Mouse (Mus musculus) CD4-positive, CD25-positive, alpha-beta regulatory T cell, adult 4 months (primary cell): ENCODE measurements around the gene Olfr583. TPM values are rescaled to one million over a fixed set of nuclear protein-coding genes. Genes with fewer than 3 reads are reported as not detected.

Source experiments
- ATAC-seq: one replicate; pipeline ENCODE4 v1.8.0; 2017
- polyA plus RNA-seq, 2 experiments: library from polyadenylated mRNA; unstranded; fragments of 100-300 nt; shearing (Covaris generic); gene quantifications; one replicate each; pipeline ENCODE4 v1.2.1; 2017

Olfr583 gene
- not detected for polyA plus RNA-seq

GRCm38 (mm10) chr7:103051000-103051399 lies at the start of gene Olfr583:
TSS of gene Olfr583 (plus strand) at chr7:103051300.
- no peak for ATAC-seq

GRCm38 (mm10) chr7:103037724-103038123 lies 13.4 kb upstream of the Olfr583 start, which contains the start of gene Olfr582:
TSS of gene Olfr582 (plus strand) at chr7:103038024.
- ATAC-seq = no peak

GRCm38 (mm10) chr7:103081585-103081984 lies 30.5 kb downstream of the Olfr583 start, which contains the start of gene Olfr584:
TSS of gene Olfr584 (plus strand) at chr7:103081885.
- no peak for ATAC-seq

- no peak for ATAC-seq
These were observed 46.3 kb downstream of the Olfr583 start, which contains the start of gene Olfr585 for GRCm38 (mm10) chr7:103097420-103097819. TSS of gene Olfr585 (plus strand) at chr7:103097720.

Other genes starting within 250 kb of the Olfr583 start
- not detected for gene Olfr564, start 247.8 kb upstream of the Olfr583 start, polyA plus RNA-seq
- not detected for gene Olfr566, start 192.5 kb upstream of the Olfr583 start, polyA plus RNA-seq
- not detected for gene Olfr568, start 174.2 kb upstream of the Olfr583 start, polyA plus RNA-seq
- not detected for gene Olfr569, start 160.4 kb upstream of the Olfr583 start, polyA plus RNA-seq
- not detected for gene Olfr570, start 156.7 kb upstream of the Olfr583 start, polyA plus RNA-seq
- under 1 TPM in 1 of 2 experiments, not detected in 1; 0.07 TPM for gene Olfr571, start 133.8 kb upstream of the Olfr583 start, polyA plus RNA-seq
- gene Olfr572, start 126.9 kb upstream of the Olfr583 start, polyA plus RNA-seq = not detected
- not detected for gene Olfr573-ps1, start 108.7 kb upstream of the Olfr583 start, polyA plus RNA-seq
- not detected for gene Olfr574, start 102.8 kb upstream of the Olfr583 start, polyA plus RNA-seq
- gene Olfr575, start 92.5 kb upstream of the Olfr583 start, polyA plus RNA-seq = not detected
- not detected for gene Olfr576, start 88.6 kb upstream of the Olfr583 start, polyA plus RNA-seq
- gene Olfr577, start 75.4 kb upstream of the Olfr583 start, polyA plus RNA-seq = not detected
- not detected for gene Olfr578, start 62.0 kb upstream of the Olfr583 start, polyA plus RNA-seq
- not detected for gene Olfr582, start 13.3 kb upstream of the Olfr583 start, polyA plus RNA-seq
- gene Olfr584, start 30.6 kb downstream of the Olfr583 start, polyA plus RNA-seq = not detected
- not detected for gene Olfr585, start 46.4 kb downstream of the Olfr583 start, polyA plus RNA-seq
- not detected for gene Olfr586, start 74.3 kb downstream of the Olfr583 start, polyA plus RNA-seq
- not detected for gene Olfr588-ps1, start 89.6 kb downstream of the Olfr583 start, polyA plus RNA-seq
- not detected for gene Olfr589, start 105.1 kb downstream of the Olfr583 start, polyA plus RNA-seq
- not detected for gene Olfr591, start 127.0 kb downstream of the Olfr583 start, polyA plus RNA-seq
- gene Olfr592, start 133.5 kb downstream of the Olfr583 start, polyA plus RNA-seq = not detected
- not detected for gene Olfr593, start 160.6 kb downstream of the Olfr583 start, polyA plus RNA-seq
- gene Olfr594, start 165.7 kb downstream of the Olfr583 start, polyA plus RNA-seq = not detected
- not detected for gene Usp17ld, start 201.2 kb downstream of the Olfr583 start, polyA plus RNA-seq